Mouse (Mus musculus) heart, adult 2 months (tissue): ENCODE data around the gene Grin3b. TPM values are rescaled to one million over a fixed set of nuclear protein-coding genes. Genes with fewer than 3 reads are reported as not detected.

ENCODE experiments used
- DNase-seq, 2 experiments: peaks; one replicate each; pipeline ENCODE4 v3.0.0; 2021
- H3K27ac ChIP-seq: fragments of 200-600 bp; 2 replicates; pipeline ENCODE4 v1.8.1; 2022
- H3K27me3 ChIP-seq: fragments of 200-500 bp; 2 replicates; pipeline ENCODE4 v1.6.1; 2012; ENCODE audit warnings: mild to moderate bottlenecking, low read length, inconsistent platforms, mixed read lengths; ENCODE audit not compliant: control insufficient read depth, insufficient read depth
- H3K36me3 ChIP-seq: fragments of 200-500 bp; 2 replicates; pipeline ENCODE4 v1.6.1; 2012; ENCODE audit warnings: low read length, inconsistent platforms; ENCODE audit not compliant: control insufficient read depth, insufficient read depth
- H3K4me1 ChIP-seq: fragments of 200-500 bp; 2 replicates; pipeline ENCODE4 v1.6.1; 2011; ENCODE audit warnings: low read length; ENCODE audit not compliant: control insufficient read depth, insufficient read depth
- H3K4me3 ChIP-seq: fragments of 200-600 bp; 2 replicates; pipeline ENCODE4 v1.8.1; 2022
- H3K79me2 ChIP-seq: fragments of 200-500 bp; replicated peaks from 2 replicates; pipeline ENCODE4 v1.6.1; 2012; ENCODE audit warnings: mild to moderate bottlenecking, inconsistent platforms, low read length, moderate library complexity, mixed read lengths; ENCODE audit not compliant: control insufficient read depth, insufficient read depth
- H3K9ac ChIP-seq: fragments of 200-500 bp; 2 replicates; pipeline ENCODE4 v1.6.1; 2012; ENCODE audit warnings: low read depth, mild to moderate bottlenecking, control low read depth, inconsistent platforms, low read length, mixed read lengths
- CTCF ChIP-seq: fragments of 200-600 bp; IDR thresholded peaks from 2 replicates; pipeline ENCODE4 v1.8.1; 2022; ENCODE audit warnings: antibody characterized with exemption, mild to moderate bottlenecking, moderate library complexity
- EP300 ChIP-seq: fragments of 200-500 bp; IDR thresholded peaks from 2 replicates; pipeline ENCODE4 v1.6.1; 2011; ENCODE audit warnings: low read depth, low read length, control low read depth; ENCODE audit not compliant: insufficient read depth
- POLR2A ChIP-seq: fragments of 200-500 bp; IDR thresholded peaks from 2 replicates; pipeline ENCODE4 v1.6.1; 2011; ENCODE audit warnings: mild to moderate bottlenecking, low read depth, low read length, control low read depth; ENCODE audit not compliant: insufficient read depth
- WGBS: fragments of 180-500 bp; shearing (Covaris S2); methylation state at CpG from one replicate; pipeline ENCODE4 v1.1.7; 2018; 5-methylcytosine and 5-hydroxymethylcytosine counted together
- intact Hi-C: fragments of 180-260 bp; cut with DNase I; formaldehyde crosslinking; loops from one replicate; pipeline ENCODE4 v1.15.1; 2025
- polyA plus RNA-seq: library from polyadenylated mRNA; depleted of rRNA; stranded (reverse); fragments of >200 nt; gene quantifications from 2 replicates; pipeline ENCODE4 v1.2.3, GENCODE M21; 2012; rRNA removed
- total RNA-seq, 2 experiments: library from RNA; stranded (reverse); gene quantifications; 2 replicates each; pipeline ENCODE4 v1.2.3; 2021

Gene Grin3b
- total and polyA plus RNA-seq, 3 experiments, result 0.20 to 0.31 (median 0.29) TPM

- 84% methylated on average over 10 of the region's 10 CpGs for WGBS
- no peaks in the 10 kb centered on the region for H3K79me2 ChIP-seq
- H3K27me3 ChIP-seq, result no peaks in the 10 kb centered on the region
- TF ChIP-seq CTCF (no peak), EP300 (no peak), POLR2A (no peak)
- no peaks in the 10 kb centered on the region for H3K36me3 ChIP-seq
- intact Hi-C loops, result no loop called here
- H3K4me3 ChIP-seq, result no peak overlapping the region
- H3K4me1 ChIP-seq, result 0 out of 2 replicates have a peak, but pooled peaks cover 1% of the 10 kb centered on the region
- no peak overlapping the region for H3K9ac ChIP-seq
- DNase-seq, result no peak
- no peak overlapping the region for H3K27ac ChIP-seq
Observed at GRCm38 (mm10) chr10:80025463-80025862, 54.9 kb downstream of the Grin3b start.

DNA sequence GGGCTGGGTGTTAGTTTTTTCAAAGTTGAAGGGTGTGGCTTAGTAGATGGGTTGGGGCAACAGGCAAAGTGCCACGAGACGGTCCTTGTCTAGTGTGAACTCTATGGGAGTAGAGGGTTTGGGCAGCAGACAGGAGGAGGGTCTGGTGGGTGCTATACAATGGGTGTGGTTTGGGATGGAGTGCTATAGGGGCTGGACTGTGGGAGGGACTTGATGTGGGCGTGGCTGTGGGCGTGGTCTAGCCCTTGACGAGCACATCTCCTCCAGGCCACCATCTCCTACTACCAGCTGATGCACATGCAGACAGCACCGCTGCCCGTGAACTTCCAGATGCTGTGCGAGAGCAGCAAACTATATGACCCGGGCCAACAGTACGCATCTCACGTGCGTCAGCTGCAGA, 55.4 kb downstream of the Grin3b start:
- no peaks in the 10 kb centered on the region for H3K36me3 ChIP-seq
- 65% methylated on average over 12 of the region's 12 CpGs for WGBS
- H3K9ac ChIP-seq, result no peak overlapping the region
- H3K4me3 ChIP-seq, result no peak overlapping the region
- 0 out of 2 replicates have a peak, but pooled peaks cover 1% of the 10 kb centered on the region for H3K4me1 ChIP-seq
- no peaks in the 10 kb centered on the region for H3K27me3 ChIP-seq
- intact Hi-C loops, result no loop called here
- DNase-seq, result no peak
- H3K27ac ChIP-seq, result no peak overlapping the region
- TF ChIP-seq POLR2A (no peak), EP300 (no peak), CTCF (no peak)
- no peaks in the 10 kb centered on the region for H3K79me2 ChIP-seq

Other genes with a start within 250 kb of the Grin3b start
Only the 30 nearest of the 32 such genes appear.
- gene Rnf126, start 203.8 kb upstream of the Grin3b start, total RNA-seq, result 10 to 100 TPM; 22.9 to 23.6 TPM
- 41.4 and 48.0 TPM in 2 replicates for gene Rnf126, start 203.8 kb upstream of the Grin3b start, polyA plus RNA-seq
- 1 to 10 TPM; 3.8 to 4.7 TPM for gene Fstl3, start 193.4 kb upstream of the Grin3b start, total RNA-seq
- gene Fstl3, start 193.4 kb upstream of the Grin3b start, polyA plus RNA-seq, result 9.7 and 11.9 TPM in 2 replicates
- not detected for gene Prss57, start 179.8 kb upstream of the Grin3b start, total RNA-seq
- gene Prss57, start 179.8 kb upstream of the Grin3b start, polyA plus RNA-seq, result 0.08 and 0.20 TPM in 2 replicates
- 10 to 100 TPM; 51.4 to 55.6 TPM for gene Palm, start 177.1 kb upstream of the Grin3b start, total RNA-seq
- 31.4 and 36.6 TPM in 2 replicates for gene Palm, start 177.1 kb upstream of the Grin3b start, polyA plus RNA-seq
- gene Misp, start 149.7 kb upstream of the Grin3b start, total RNA-seq, result under 1 TPM; 0.50 to 0.52 TPM
- 0.26 and 0.82 TPM in 2 replicates for gene Misp, start 149.7 kb upstream of the Grin3b start, polyA plus RNA-seq
- gene Ptbp1, start 116.3 kb upstream of the Grin3b start, total RNA-seq, result 10 to 100 TPM; 43.9 to 51.8 TPM
- 47.5 and 52.6 TPM in 2 replicates for gene Ptbp1, start 116.3 kb upstream of the Grin3b start, polyA plus RNA-seq
- gene Prtn3, start 96.2 kb upstream of the Grin3b start, total RNA-seq, result 1 to 10 TPM in 1 of 2 experiments, under 1 TPM in 1; 0.55 to 1.2 TPM
- 0.84 TPM in 1 of 2 replicates, not detected in the other for gene Prtn3, start 96.2 kb upstream of the Grin3b start, polyA plus RNA-seq
- gene Plppr3, start 96.1 kb upstream of the Grin3b start, total RNA-seq, result under 1 TPM; 0.20 to 0.31 TPM
- 0.50 and 0.80 TPM in 2 replicates for gene Plppr3, start 96.1 kb upstream of the Grin3b start, polyA plus RNA-seq
- gene Elane, start 84.5 kb upstream of the Grin3b start, total RNA-seq, result not detected
- 0.23 TPM in 1 of 2 replicates, not detected in the other for gene Elane, start 84.5 kb upstream of the Grin3b start, polyA plus RNA-seq
- 10 to 100 TPM; 22.9 to 98.7 TPM for gene Cfd, start 79.9 kb upstream of the Grin3b start, total RNA-seq
- 85.9 and 490 TPM in 2 replicates for gene Cfd, start 79.9 kb upstream of the Grin3b start, polyA plus RNA-seq
- gene Med16, start 61.8 kb upstream of the Grin3b start, total RNA-seq, result 10 to 100 TPM; 40.8 to 54.1 TPM
- gene Med16, start 61.8 kb upstream of the Grin3b start, polyA plus RNA-seq, result 54.9 and 62.4 TPM in 2 replicates
- gene Gm26602, start 59.9 kb upstream of the Grin3b start, total RNA-seq, result not detected
- not detected in 2 replicates for gene Gm26602, start 59.9 kb upstream of the Grin3b start, polyA plus RNA-seq
- under 1 TPM; 0.10 to 0.25 TPM for gene Kiss1r, start 53.7 kb upstream of the Grin3b start, total RNA-seq
- gene Kiss1r, start 53.7 kb upstream of the Grin3b start, polyA plus RNA-seq, result 0.79 and 1.5 TPM in 2 replicates
- gene R3hdm4, start 49.5 kb upstream of the Grin3b start, total RNA-seq, result 10 to 100 TPM; 82.4 to 85.6 TPM
- gene R3hdm4, start 49.5 kb upstream of the Grin3b start, polyA plus RNA-seq, result 119 and 123 TPM in 2 replicates
- gene Arid3a, start 43.7 kb upstream of the Grin3b start, total RNA-seq, result 1 to 10 TPM; 1.3 to 1.5 TPM
- 0.88 and 1.7 TPM in 2 replicates for gene Arid3a, start 43.7 kb upstream of the Grin3b start, polyA plus RNA-seq
- gene Wdr18, start 10.6 kb upstream of the Grin3b start, total RNA-seq, result 10 to 100 TPM; 27.8 to 29.4 TPM
- 31.7 and 32.2 TPM in 2 replicates for gene Wdr18, start 10.6 kb upstream of the Grin3b start, polyA plus RNA-seq
- gene Tmem259, start 13.6 kb downstream of the Grin3b start, total RNA-seq, result 100 to 1,000 TPM; 109 to 124 TPM
- gene Tmem259, start 13.6 kb downstream of the Grin3b start, polyA plus RNA-seq, result 184 and 220 TPM in 2 replicates
- 10 to 100 TPM; 30.2 to 39.3 TPM for gene Cnn2, start 17.9 kb downstream of the Grin3b start, total RNA-seq
- 52.5 and 60.7 TPM in 2 replicates for gene Cnn2, start 17.9 kb downstream of the Grin3b start, polyA plus RNA-seq
- gene Abca7, start 25.8 kb downstream of the Grin3b start, total RNA-seq, result 1 to 10 TPM; 6.6 to 8.0 TPM
- gene Abca7, start 25.8 kb downstream of the Grin3b start, polyA plus RNA-seq, result 9.2 and 10.8 TPM in 2 replicates
- 1 to 10 TPM; 3.5 to 5.1 TPM for gene Arhgap45, start 45.9 kb downstream of the Grin3b start, total RNA-seq
- gene Arhgap45, start 45.9 kb downstream of the Grin3b start, polyA plus RNA-seq, result 8.9 and 16.6 TPM in 2 replicates
- 10 to 100 TPM; 78.3 to 89.8 TPM for gene Polr2e, start 69.1 kb downstream of the Grin3b start, total RNA-seq
- 182 and 194 TPM in 2 replicates for gene Polr2e, start 69.1 kb downstream of the Grin3b start, polyA plus RNA-seq
- 1,000 to 10,000 TPM in 1 of 2 experiments, 100 to 1,000 TPM in 1; 832 to 1,055 TPM for gene Gpx4, start 76.5 kb downstream of the Grin3b start, total RNA-seq
- 860 and 993 TPM in 2 replicates for gene Gpx4, start 76.5 kb downstream of the Grin3b start, polyA plus RNA-seq
- 10 to 100 TPM; 10.6 to 11.2 TPM for gene Sbno2, start 134.9 kb downstream of the Grin3b start, total RNA-seq
- gene Sbno2, start 134.9 kb downstream of the Grin3b start, polyA plus RNA-seq, result 16.9 and 18.0 TPM in 2 replicates
- gene Stk11, start 145.1 kb downstream of the Grin3b start, total RNA-seq, result 100 to 1,000 TPM; 140 to 161 TPM
- 127 and 144 TPM in 2 replicates for gene Stk11, start 145.1 kb downstream of the Grin3b start, polyA plus RNA-seq
- 1,000 to 10,000 TPM; 1,015 to 1,150 TPM for gene Atp5d, start 167.9 kb downstream of the Grin3b start, total RNA-seq
- gene Atp5d, start 167.9 kb downstream of the Grin3b start, polyA plus RNA-seq, result 1,139 and 1,938 TPM in 2 replicates
- 1 to 10 TPM; 3.9 to 4.9 TPM for gene Cbarp, start 170.1 kb downstream of the Grin3b start, total RNA-seq
- 3.0 and 4.3 TPM in 2 replicates for gene Cbarp, start 170.1 kb downstream of the Grin3b start, polyA plus RNA-seq
- gene Midn, start 177.6 kb downstream of the Grin3b start, total RNA-seq, result 100 to 1,000 TPM in 1 of 2 experiments, 10 to 100 TPM in 1; 96.2 to 102 TPM
- gene Midn, start 177.6 kb downstream of the Grin3b start, polyA plus RNA-seq, result 50.1 and 74.5 TPM in 2 replicates
- 10 to 100 TPM; 34.2 to 43.2 TPM for gene Cirbp, start 195.3 kb downstream of the Grin3b start, total RNA-seq
- 62.5 and 85.8 TPM in 2 replicates for gene Cirbp, start 195.3 kb downstream of the Grin3b start, polyA plus RNA-seq
- 1 to 10 TPM; 5.9 to 6.0 TPM for gene 1600002K03Rik, start 202.2 kb downstream of the Grin3b start, total RNA-seq
- gene 1600002K03Rik, start 202.2 kb downstream of the Grin3b start, polyA plus RNA-seq, result 5.6 and 6.3 TPM in 2 replicates
- 1 to 10 TPM in 1 of 2 experiments, under 1 TPM in 1; 0.86 to 1.1 TPM for gene Efna2, start 208.8 kb downstream of the Grin3b start, total RNA-seq
- gene Efna2, start 208.8 kb downstream of the Grin3b start, polyA plus RNA-seq, result 1.2 and 1.7 TPM in 2 replicates